Mouse (Mus musculus) urinary bladder, postnatal 10 days (tissue): ENCODE data around the gene Lyz2.
"Not testable (repeated sequence)": the region's sequence is repeated elsewhere in the genome, so short reads cannot be mapped to it uniquely, and the experiment has no call there.

Experiments
- DNase-seq: peaks from one replicate; pipeline ENCODE4 v3.0.0; 2022; ENCODE audit warnings: low spot score

Gene Lyz2

DNA sequence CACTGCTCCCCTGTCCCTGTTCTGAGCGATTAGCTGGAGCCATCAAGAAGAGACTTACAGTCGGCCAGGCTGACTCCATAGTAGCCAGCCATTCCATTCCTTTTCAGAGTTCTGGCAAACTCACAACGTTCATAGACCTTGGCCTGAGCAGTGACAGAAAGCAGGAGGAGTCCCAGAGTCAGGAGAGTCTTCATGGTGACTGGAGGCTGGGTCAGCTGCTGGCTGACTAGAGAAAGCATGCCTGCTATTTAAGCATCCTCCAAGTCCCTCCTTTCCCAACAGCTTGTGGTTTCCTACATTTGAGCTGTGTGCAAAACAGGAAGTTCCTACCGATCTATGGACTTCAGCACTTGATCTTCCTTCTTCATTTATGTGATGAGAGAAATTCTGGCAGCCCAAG lies at the start of gene Lyz2:
Lyz2 (minus strand) TSS at position 273 of the 400 bp plus-strand sequence.
- DNase-seq: no peak

DNA sequence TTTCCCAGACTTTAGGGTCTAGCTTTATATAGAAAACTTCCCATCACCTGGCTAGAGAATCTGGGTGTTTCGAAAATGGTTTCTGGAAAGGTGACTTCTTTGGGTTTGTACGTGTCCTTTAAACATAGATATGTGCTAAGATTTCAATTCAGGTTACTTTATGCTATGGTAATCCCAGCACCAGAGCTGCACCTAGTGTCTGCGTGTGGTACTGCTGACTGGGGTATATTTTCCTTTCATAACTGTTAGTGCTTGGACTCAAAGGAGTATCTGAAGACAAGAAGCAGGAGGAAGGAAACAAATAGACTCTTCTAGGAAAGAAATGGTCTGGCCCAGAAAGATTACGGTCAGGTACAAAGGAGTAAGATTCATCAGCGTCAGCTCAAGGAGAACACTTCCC lies 48.4 kb upstream of the Lyz2 start:
- DNase-seq: no peak

DNA sequence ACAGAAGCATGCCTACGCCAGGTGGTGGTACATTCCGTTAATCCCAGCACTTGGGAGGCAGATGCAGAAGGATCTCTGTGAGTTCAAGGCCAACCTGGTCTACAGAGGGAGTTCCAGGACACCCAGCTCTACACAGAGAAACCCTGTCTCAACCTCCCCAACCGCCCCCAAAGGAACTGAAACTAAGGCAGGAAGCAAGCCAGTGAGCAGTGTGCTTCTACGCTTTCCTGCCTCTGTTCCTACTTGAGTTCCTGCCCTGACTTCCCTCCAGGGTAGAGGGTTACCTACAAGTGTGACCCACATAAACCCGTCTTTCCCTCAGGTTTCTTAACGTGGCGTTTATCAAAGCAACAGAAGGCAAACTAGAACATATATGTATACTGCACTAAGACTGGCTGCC lies 41.7 kb upstream of the Lyz2 start:
- DNase-seq: no peak

DNA sequence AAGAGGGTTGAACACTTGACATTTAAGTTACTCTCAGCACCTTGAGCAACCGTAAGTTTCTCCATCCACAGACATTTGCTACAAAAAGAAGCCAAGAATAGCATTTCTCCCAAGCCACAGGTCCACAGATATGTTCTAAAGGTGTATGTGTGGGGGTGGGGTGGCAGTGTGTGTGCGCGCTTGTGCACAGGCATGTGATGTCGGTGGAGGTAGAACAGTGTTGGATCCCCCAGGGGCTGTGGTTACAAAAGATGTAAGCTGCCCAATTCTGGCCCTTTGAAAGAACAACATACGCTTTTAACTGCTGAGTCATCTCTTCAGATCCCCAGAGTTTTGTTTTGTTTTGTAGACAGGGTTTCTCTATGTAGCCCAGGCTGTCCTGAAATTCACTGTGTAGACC lies 40.5 kb upstream of the Lyz2 start:
- no peak for DNase-seq

DNA sequence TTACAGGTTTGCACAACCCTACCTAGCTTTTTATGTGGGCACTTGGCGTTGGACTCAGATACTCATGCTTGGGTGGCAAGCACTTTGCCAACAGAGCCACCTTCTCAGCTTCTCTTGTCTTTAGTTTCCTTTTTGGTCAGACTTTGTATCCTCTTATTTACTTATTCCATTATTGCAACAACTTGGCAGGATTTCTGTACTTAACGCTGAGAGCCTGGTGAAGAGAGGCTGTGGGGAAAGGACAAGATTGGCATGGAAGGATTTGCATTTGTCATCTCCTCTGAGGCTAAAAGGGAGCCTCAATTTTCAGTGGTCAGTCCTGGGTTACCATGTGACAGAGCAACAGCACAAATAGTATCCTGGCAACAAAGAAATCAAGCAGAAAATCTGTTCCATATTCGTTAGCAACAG lies 38.5 kb upstream of the Lyz2 start:
- no peak for DNase-seq

DNA sequence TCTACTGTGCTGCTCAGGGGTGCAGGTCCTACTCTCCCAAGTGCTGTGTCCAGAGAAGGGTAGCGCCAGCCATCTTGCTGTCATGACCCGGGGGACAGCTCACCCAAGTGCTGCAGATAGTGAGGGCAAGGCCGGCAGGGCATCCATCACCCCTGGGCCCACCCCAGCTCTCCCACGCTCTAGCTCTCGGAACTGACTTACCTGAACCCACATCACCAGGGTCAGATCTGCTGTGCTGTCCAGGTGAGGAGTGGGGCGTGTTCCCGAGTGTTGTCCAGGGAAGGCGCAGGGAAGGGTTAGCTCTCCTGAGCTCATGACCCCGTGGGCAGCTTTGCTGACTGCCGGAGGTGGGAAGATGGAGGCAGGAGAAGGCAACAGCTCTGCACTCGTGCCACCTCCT lies 34.3 kb upstream of the Lyz2 start:
- DNase-seq: no peak

DNA sequence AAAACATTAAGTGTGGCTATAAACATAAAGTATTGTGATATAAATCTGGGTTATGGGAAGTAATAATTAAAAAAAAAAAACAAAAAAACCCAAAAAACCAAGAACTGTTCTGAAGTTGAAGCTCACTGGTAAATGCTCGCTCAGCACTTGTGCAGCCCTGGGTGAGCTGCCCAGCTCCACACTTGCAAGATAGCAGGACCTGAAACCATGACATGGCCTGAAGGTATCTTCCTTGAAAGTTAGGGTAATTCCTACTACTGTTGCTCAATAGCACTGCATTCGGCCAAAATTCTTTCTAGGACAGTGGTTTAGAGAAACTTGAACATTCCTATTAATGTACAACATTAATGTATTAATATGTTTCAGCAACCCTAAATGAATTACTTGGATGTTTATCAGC lies 31.0 kb upstream of the Lyz2 start:
- no peak for DNase-seq

DNA sequence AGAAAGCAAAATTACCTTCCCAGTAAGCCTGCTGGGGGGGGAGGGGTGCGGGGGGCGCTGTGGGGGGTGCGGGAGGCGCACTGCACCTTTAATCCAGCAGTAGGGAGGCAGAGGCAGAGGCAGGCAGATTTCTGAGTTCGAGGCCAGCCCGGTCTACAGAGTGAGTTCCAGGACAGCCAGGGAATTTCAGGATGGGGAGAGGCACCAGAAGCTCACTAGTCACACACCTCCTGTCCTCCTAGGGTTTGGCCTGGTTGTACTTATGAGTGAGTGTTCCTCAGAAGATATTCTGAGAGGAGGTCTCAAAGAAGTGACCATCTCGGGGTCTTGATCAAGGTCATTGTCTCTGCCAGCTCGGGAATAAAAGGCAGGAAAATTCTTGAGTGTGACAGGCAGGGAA lies 30.0 kb upstream of the Lyz2 start:
- DNase-seq: no peak

DNA sequence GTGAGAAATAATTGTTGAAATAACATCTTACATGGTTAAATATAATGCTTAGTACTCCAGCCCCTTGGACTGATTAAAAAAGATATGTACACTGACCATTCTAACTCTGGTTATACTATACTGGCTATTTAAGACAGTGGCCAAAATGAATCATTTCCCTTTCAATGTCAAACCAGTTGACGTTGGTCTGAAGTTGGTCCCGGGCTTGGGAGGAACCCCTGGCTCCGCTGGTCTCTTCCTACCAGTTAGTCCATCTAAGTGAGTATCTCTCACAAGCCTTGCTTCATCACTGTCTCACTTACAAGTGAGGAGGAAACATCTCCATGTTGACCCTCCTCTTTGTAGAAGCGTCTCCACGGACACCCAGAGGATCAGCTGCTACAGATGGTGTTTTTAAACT lies 22.2 kb upstream of the Lyz2 start:
- no peak for DNase-seq

DNA sequence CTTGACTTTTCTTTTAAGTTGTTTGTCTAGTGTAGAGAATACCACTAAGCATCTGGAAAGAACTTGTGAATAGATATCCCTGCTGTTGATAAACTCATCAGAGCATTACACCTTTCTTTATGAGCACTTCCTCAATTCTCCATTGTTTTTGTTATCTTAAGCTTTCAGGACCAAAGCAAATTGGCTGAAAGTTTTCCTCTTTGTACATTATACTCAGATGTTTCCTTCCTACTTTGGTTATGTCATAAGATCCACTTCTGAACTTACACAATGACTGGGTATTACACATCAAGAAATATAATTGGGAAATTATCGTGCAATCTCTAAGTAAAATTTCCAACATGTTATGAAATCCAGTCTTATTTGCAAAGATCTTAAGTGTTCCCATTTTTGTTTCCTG lies 19.6 kb upstream of the Lyz2 start:
- no peak for DNase-seq

DNA sequence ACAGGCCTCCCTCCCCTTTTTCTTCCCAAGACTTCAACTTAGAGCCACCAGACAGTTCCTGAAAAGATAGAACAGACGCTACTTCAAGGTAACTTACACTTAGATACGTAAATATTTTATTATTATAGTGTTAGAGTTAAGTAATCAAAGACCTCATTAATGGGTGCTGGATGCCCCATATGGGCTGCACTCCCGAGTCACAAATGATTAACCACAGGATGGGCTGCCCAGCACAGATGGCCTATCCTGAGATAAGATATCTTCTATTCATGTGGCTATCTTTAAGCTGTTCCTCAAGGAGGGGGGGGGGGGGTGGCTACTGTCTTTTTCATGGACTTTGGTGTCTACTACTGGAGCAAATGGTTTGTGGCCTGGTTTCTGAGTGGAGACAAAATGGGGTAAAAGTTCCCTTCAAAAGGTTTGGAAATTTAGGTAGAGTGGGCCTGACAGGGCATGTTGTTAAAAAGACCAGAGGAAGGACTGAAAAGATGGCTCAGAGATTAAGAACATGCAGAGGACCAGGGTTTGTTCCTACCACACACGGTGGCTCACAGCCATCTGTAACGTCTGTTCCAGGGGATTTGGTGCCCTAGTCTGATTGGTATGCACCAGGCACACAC lies 17.9 kb upstream of the Lyz2 start:
- DNase-seq: no peak

DNA sequence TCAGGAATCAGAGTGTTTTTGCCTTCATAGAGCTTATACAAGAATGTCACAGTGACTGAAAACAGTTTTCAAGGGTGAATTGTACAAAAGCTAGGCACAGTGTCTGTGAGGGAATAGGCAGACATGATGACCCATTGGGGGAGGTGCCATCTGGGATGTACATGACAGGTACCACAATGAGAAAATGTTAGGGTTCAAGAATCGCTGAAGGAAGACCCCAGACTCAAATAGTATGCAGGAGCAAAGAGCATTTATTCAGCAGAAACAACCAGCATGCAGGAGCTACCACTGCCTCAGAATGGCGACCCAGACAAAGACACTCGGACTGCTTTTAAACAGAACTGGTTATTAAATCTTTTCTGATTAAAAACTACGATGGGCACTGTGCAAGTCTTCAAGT lies 17.0 kb upstream of the Lyz2 start:
- no peak for DNase-seq

DNA sequence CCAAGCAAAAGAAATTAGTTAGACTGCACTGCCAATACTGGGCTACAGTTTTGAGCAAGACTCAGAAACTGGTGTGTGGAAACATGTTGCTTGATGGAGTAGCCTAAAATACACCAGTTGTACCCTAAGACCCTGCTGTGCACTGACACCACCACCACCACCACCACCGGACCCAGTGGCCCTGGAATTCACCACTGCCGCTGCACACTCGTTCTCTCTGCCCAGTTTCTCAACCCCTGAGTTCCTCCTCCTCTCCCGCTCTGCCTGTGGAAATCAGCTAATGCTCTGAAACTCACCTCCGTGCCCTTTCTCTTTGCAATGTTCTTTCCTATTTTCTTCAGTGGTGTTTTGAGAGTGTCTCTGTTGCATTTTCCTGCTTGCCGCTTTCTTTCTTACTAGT lies 16.2 kb upstream of the Lyz2 start:
- no peak for DNase-seq

DNA sequence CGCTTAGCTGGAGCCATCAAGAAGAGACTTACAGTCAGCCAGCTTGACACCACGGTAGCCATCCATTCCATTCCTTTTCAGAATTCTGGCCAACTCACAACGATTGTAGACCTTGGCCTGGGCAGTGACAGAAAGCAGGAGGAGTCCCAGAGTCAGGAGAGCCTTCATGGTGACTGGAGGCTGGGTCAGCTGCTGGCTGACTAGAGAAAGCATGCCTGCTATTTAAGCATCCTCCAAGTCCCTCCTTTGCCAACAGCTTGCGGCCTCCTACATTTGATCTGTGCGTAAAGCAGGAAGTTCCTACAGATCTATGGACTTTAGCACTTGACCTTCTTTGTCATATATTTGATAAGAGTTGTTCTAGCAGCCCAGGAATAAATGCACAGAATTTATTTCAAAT lies 10.6 kb upstream of the Lyz2 start, which contains the start of gene Lyz1:
Lyz1 (minus strand) TSS at position 198 of the 400 bp plus-strand sequence.
- DNase-seq: no peak

DNA sequence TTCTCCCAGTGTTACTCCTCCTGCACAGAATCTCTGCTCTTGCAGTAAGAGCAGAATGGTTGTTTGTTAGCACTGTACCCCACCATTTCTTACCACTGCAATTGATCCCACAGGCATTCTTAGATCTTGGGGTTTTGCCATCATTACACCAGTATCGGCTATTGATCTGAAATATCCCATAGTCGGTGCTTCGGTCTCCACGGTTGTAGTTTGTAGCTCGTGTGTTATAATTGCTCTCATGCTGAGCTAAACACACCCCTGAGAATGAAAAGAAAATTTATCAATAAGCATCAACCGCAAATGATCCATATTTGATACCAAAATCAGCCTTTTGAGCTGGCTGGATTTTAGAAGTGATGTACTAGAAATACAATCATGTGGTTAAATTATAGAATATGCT lies 8.8 kb upstream of the Lyz2 start:
- not testable (repeated sequence) for DNase-seq

DNA sequence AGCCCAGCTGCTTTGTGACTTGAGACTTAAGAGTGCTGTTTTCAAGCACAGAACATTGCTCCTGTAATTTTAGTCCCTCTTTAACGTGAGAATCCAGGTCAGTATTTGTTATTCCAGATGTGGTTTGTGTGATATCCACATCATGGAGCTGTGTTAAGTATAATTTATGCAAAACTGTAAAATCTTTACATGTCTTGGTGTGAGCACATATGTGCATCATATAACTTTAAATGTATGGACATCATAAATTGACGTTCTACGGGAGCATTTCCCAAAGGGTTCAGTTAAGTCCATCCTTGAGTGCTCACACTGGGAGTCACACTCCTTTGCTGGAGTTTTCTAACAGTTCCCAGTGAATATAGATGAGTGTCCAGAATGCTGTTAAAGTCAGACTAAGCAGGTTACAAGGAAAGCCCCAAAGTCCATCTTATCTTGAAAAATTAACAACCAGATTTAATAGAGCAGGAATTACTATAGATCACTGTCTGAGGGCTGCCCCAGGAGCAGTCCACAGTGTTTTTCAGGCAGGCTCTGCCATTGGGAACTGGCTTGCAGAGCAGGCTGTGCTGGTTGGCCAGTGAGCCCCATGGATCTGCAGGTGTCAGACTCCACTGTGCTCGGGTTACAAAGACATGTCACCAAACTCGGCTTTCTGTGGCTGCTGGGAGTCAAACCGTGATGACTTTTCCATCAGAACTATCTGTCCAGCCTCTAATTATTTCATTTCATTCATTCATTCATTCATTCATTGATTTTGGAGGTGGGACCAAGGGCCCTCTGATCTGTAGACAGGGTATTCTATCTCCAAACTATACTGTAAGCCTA lies 8.1 kb upstream of the Lyz2 start:
- DNase-seq: no peak

DNA sequence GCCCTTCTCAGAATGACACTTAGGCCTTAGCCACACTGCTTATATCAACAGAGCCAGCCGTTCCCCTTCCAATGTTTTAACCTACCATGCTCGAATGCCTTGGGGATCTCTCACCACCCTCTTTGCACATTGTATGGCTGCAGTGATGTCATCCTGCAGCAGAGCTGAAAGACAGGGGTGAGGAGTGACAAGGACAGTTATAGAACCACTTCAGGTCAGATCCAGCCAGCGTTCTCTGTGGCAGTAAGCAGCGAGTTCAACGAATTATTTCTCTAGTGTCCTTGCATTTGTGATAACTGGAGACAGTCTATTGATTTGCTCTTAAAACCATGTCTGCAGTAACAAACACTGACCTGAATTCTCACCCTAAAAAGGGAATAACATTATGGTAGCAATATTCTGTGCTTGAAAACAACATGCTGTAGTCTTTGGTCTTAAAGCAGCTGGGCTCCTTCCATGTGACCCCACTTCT lies 6.9 kb upstream of the Lyz2 start:
- not testable (repeated sequence) for DNase-seq

DNA sequence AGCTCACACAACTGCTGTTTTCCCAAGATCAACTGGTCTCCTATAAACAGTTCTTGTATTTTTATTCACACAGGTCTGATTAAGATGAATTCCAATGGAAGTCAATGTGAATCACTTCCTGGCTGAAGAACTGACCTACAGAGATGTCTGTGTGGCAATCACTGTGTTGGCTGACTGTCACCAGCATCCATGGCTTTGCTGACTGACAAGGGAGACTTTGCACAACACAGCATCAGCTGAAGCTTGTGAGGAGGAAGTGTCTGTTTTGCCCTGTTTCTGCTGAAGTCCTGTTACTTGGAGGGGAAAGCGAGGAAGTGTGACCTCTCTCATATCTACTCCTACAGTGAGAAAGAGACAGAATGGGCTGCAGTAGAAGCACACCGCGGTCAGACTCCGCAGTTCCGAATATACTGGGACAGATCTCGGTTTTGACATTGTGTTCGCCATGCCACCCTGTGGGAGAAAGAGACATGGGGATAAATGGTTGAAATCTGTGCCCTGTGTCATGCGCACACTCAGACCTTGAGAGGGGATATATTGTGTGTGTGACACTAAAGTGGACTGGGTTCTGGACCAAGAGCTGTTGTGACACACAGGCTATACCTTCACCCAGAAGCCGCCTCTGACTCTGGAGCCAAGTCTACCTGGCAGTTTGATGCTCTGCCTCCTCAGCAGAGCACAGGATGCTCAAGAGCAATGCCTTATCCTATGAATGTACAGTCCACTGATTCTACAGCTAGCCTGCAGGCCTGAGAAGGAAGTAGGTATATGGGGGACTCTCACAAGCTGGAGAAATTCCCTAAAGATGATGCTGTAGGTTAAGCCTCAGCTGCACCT lies 6.3 kb upstream of the Lyz2 start:
- no peak for DNase-seq

DNA sequence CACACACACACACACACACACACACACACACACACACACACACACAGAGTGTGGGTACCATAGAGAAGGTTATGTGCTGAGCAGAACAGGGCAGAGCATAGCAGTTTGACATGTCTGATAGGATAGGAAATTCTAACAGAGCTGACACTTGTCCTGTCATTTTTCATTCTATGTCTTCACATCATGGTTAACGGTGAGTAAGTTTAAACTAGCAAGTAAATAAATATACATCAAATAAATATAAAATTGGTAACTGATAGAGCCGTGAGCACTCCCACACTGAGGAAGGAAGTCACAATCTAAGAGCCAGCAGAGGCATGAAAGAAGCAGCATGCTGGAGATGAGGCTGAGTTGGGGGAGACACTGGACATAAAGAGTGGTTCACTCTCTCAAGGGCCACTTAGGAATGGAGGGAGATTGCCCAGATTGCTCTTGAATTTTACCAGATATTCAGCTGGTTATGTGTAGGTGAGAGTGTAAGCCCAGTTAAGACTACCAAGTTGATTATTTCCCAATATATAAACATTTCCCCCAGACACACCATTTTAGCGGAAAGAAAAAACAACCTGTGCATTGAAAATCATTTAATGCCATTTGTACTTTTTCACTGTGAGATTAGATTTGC lies 5.2 kb upstream of the Lyz2 start:
- no peak for DNase-seq

DNA sequence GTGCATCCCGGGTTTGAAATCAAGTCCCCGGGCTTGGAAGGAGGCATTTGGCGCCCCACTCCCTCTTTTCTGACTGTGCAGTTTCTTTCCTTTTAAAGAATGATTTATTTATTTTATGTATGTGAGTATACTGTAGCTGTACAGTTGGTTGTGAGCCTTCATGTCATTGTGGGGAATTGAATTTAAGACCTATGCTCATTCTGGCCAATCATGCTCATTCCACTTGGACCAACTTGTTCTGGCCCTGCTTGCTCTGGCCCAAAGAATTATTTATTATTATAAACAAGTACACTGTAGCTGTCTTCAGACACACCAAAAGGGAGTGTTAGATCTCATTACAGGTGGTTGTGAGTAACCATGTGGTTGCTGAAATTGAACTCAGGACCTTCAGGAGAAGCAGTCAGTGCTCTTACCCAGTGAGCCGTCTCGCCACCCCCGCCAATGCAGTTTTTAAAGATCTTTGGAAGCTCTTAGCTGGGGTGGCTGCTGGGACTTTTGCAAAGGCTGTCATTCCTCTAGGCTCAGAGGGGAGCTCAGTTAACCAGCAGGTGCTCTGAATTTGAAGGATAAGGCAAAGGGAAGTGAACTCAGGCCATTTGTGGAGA lies 4.3 kb upstream of the Lyz2 start:
- DNase-seq: no peak

DNA sequence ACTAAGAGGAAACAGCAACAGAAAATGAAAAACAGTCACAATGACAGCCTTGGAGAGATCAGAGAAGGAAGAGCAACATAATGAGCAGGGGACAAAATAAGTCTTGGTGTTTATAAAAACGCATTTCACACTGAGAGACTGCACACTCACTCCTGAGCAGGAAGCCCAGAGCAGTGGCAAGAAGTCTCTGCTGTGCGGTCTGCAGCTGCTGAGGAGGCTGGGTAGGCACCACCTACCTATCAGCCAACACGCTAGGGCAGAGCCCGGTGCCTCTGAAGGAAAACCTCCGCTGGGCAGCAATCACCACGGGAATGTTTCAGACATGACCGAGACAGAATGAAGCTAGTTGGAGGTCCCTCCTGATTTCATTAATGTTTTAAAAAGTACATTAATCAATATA lies 3.5 kb upstream of the Lyz2 start:
- not testable (repeated sequence) for DNase-seq
